Mouse (Mus musculus) liver, adult (tissue): ENCODE measurements around the gene Sec63.

Source experiments
- GATA4 ChIP-seq: IDR thresholded peaks from 2 replicates; pipeline ENCODE4 v1.6.1; 2014; ENCODE audit warnings: mild to moderate bottlenecking, low read length; ENCODE audit not compliant: insufficient replicate concordance

Sec63 gene

DNA sequence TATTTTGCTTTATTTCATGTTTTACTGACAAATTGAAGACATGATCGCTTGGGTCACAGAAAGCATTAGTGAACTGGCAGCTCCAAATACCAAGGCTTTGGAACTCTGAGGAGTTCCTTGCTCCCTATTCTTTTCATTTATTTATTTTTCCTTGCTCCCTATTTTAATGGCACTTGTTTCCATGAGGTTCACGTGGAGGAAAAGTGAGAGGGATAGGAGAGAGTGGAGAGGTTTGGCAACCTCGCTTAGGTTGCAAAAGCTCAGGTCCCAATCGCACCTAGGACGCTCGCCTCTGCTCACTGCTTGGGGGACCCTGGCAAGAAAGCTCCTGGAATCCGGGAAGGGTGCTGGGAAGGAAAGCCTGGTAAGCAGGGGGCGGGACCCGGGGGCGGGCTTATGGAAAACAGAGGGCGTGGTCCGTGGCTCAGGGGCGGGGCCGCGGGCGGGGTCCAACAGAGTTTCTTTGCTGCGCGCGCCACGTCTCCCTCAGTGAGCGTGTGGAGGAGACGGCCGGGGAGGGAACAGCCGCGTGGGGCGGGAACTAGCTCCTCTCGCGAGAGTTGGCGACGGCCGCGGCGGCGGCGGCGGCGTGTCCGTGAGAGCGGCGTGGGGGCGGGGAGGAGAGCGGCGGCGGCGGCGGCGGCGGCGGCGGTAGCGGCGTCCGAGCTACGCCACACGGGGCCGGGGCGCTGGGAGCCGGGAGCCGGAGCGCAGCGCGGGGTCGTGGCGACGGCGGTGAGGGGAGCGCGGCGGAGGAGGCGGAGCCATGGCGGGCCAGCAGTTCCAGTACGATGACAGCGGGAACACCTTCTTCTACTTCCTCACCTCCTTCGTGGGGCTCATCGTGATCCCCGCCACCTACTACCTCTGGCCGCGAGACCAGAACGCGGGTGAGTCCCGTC lies at the start of gene Sec63:
TSS of gene Sec63 (plus strand) at position 498 of the 902 bp plus-strand sequence.
- no peak for TF ChIP-seq GATA4

DNA sequence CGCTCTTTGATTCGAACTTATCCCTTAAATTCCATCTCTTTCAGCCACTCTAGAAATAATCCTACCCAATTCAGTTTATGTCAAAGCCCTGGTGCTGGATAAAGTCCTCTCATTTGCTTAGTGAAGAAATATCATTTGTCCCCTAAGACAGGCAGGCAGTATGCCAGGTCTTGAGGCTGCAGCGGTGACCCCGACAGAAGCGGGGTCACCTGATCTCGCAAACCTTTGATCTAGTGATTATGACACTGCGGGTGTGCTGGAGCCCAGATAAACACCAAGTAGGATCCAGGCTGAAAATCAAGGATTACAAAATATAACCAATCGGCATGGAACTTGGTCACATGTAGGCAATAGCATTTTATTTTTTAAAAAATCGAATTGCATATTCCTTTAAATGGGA lies 46.6 kb upstream of the Sec63 start:
- TF ChIP-seq GATA4, result peak; percentile 27; the same call in 1 of the 2 replicates

DNA sequence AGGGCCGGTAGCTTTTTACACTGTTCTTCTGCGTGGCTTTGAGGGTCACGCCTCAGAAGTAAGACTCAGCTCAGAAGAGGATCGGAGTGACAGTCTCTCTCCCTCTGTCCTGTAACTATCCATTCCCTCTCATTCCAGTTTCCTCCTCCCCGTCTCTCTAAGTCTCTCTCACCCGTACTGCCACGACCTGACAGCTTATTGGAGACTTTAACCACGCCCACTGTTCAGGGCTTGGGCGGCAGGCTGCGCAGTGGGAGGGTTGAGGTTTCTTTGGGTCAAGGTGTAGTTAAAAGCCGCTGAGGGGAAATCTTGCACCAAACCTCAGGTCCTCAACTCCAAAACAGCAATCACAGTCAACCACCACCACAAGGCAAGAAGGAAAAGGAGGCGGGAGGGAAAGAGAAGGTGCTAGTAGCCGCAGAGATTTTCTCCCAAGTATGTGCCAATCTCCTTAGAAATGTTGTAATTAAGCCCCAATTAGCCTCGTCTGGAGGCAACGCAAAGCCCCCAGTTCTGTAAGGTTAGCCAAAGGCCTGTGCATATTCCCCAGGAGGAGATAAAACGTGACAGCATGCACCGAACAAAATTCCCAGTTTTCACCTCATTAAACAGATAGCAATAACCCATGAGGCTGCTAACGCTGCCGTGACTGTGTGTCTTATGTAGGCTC lies 45.8 kb upstream of the Sec63 start:
- TF ChIP-seq GATA4, result no peak

DNA sequence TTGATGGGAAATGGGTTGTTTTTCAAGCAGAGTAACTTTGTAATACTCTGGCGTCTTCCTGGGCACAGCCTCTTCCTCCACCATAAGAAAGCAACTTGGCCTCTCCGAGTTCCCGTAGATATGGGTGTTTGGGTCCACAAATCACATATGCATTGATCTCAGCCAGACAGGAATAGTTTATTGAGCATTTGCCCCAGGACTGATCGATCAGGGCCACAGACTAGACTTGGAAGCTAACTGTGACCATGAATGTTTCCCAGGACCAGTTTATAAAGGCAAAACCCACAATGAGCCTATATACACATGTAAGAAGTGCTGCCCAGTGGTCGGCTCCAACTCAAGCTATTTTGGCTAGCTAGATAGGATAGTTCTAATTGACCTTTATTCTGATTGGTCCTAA lies 39.2 kb upstream of the Sec63 start:
- no peak for TF ChIP-seq GATA4

DNA sequence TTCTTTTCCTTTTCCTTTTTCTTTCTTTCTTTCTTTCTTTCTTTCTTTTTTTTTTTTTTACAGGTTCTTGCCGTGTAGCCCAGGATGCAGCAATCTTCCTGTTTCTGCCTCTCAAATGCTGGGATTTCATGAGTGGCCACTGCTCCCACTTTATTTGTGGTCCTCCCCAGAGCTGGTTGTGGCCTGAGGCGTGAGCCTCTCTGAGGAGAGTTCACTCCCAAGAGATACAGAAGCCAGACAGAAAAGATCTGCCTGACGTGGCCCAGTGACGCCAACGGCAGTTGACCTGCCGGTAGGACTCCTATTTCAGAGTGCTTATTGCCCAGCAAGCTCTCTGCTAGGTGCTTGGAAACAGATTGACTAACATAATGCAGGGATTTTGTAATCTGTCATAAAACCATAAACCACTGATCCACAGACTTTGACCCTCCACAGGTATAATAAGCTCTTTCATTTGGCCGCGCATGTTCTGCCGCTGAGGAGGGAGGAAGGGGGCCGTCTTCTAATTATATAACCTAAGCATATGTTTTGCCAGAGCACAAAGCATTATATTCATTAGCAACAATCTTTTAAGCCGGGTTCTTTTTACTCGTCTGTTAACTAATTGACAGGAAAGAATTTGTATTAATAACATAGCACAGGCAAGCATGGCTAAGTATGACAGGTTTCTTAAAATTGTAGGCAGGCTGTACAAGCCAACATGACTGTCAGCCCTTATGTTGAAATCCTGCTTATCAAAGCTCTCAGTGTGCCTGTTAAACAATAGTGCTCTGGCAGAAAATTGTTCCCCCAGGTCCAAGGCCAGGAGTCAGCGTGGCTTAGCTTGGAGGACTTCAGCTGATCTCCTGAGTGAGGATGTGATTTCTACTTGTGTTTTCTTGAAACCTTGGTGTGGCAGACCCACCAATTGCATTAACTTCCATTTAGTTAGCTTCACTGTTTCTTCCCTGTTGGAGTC lies 37.7 kb upstream of the Sec63 start:
- TF ChIP-seq GATA4, result peak; percentile 52; the same call in 1 of the 2 replicates

DNA sequence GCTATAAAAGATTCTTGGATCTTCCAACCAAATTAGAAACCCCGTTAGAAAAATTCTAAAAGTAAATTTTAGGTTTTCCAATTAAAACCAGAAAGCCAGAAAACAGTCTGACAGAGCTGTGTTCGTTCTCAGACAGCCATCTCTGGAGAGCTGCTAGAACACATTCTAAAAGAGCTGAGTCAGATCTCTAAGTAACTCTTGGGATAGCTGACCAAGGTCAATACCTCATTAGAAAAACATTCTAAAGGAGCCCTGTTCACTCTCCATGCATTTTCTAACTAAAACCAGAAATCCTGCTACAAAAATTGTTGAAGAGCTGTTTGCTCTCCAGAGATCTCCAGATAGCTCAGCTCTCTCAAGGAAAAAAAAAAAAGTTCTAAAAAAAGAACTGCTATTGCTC lies 31.7 kb upstream of the Sec63 start:
- TF ChIP-seq GATA4, result no peak

DNA sequence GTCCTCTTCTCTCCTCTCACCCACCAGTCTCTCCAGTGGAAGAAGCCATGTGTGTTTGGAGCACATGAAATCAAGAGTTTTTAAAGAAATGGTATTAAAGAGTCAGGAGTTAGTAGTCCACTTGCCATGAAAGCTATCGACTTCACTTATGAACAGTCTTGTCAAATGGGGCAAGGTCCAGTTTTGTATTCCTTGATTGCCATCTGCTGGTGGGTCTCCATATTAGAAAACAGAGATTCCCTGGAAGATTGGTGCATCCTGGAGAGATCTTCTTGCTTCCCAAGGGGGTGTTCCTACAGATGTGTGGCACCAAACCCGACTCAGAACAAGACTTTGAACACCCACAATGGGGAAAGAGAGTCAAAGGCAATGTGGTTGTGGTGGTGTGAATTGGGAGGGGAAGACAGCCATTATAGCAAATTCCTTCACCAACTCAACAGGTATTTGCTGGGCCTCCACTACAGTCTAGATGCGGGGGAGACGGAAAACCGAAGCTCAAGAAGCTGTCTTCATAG lies 26.7 kb upstream of the Sec63 start:
- TF ChIP-seq GATA4, result no peak

DNA sequence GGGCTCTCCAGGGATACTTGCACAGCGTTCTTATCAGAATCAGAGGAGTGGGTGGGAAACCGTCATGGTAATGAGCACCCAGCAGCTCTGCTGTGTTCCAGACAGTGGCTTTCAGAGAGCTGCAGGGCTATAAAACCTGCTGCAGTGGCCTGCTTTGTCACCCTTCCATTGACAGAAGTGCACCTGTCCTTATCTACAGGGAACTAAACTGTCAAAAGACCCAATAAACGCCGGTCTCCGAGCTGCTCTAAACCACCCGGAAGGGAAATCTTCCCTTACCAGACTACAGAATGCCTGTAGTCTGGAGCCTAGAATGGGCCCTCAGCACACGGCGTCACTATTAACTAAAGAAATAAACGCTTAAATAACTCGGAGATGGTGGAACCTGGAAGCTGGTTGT lies 9.5 kb upstream of the Sec63 start:
- TF ChIP-seq GATA4, result no peak

DNA sequence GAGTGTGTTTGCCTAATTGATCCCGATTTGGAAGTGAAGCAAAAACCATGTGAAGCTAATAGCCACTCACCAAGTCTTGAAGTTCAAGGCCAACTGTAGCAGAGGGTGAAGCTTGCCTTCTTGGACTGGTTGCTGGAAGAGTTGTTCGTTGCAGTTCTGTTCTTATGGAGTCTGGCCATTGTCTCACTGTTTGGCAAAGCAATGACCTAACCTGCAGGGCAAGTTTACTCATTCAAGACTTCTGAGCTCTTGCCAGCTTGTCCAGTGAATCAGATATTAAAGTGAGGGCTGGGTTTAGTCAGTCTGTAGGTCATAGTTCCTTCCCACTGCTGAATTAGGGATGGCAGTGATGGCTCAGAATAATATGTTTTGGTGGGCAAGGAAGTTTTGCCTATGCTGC lies 7.0 kb upstream of the Sec63 start:
- TF ChIP-seq GATA4, result no peak

DNA sequence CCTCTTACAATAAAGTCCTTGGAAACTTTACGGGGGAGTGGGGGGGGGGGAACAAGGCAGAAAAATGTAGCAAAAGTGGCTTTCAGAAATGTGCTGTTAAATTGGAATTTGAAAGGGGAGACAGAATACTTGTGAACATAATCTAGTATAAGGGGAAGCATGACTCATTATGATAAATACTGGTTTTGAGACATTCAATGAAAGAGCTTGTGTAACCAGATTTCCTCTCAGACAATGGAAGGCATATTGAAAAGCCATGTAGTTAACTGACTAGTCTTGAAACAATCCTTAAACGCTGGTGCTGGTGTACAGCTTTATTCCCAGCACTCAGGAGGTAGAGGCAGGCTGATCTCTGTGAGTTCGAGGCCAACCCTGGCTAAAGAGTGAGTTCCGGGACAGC lies 1.6 kb upstream of the Sec63 start:
- no peak for TF ChIP-seq GATA4

DNA sequence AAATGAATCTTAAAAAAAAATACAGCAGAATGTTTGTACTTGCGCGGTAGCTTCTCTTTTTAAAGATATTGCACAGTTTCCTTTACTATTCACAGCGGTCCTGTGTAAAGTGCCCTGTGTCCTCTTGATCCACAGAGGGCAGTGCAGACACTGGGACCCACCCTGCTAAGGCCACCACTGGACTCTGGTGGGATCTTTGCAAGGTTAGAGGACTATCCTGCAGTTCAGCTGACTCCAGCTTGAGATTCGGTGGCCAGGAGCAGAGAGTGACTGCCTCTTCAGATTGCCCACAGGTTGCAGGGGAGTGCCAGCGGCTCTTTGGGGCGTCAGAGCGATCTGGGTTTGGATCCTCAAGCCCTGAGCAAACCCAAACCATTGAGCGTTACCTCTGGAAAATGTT lies 967 bp upstream of the Sec63 start:
- no peak for TF ChIP-seq GATA4

DNA sequence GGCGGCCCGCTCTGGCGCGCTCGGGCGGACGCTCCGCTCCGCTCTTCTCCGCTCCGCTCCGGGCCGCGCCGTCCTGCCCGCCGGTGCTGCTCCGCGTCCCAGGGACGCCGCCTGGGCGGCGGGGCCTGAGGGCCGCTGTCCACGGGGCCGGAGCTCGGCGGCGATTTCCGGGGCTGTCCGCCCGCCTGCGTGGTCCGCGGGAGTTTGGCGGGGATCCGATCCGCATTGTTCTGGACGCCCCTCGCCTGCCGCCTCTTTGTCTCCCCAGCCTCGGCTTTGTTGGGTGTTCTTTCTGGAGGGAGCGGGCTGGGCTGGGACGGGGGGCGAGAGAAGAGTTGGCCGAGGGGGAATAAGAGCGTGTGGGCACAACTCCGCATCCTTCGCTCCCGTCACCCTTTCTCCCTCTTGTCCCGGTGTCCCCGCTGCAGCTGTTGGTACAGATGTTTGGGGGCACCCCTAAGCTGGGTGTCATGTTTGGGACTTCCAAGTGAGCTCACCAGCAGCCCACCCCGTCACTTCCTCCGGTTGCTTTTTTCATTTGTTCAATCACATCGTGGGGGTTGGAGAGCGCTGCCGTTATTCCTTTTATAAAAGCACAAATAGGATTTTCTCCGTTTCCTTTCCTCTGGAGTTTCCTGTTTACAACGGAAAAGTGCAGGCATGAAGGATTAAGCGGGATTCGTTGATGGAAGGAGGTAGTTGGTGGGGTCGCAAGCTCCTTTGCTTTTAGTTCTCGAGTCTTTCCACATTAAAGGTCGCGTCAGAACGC lies 789 bp downstream of the Sec63 start:
- no peak for TF ChIP-seq GATA4

DNA sequence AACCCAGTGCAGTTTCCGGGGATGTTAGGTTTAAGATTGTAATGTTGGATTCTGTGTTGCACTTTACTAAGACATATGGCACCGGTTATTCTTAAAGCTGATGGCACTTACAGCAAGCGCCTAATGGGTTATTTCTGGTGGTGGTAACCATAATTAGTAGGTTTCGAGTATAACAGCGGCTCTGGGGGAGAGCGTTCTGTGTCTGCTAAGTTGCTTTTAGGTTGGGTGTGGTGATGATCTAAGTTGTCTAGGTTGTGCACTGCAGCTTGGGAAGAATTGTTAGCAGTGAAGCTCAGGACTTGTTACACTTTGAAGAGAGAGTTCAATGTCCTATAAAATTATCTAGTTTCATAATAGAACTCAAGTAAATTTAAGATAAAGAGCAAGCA lies 1.4 kb downstream of the Sec63 start:
- no peak for TF ChIP-seq GATA4

DNA sequence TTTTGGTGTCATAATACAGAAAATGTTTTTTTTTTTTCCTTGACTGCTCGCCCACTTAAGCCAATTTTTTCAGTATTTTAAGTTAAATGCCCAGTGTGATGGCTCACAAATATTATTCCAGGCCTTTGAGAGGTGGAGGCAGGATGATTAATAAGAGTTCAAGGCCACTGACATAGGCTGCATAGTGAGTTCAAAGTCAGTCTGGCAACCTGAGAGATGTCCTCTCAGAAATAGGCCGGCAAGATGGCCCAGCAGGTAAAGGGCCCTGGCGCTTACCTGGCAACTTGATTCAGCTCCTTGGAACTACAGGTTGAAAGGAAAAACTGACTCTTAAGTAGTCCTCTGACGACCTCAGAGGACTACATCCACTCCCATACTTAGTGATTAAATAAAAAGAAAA lies 1.9 kb downstream of the Sec63 start:
- TF ChIP-seq GATA4, result no peak
